Mouse (Mus musculus): Measurements from ENCODE around the gene Vmn2r39. TPM values are rescaled to one million over a fixed set of nuclear protein-coding genes. Genes with fewer than 3 reads are reported as not detected.

The Vmn2r39 gene
- not detected in 2 replicates for polyA plus RNA-seq (2012; ENCODE audit: low replicate concordance)

GRCm38 (mm10) chr7:9030698-9031097, at the start of gene Vmn2r39:
Gene Vmn2r39, minus strand, starts transcription at chr7:9030798.

Other genes with a start within 250 kb of the Vmn2r39 start
- gene Vmn2r40, start 99.4 kb downstream of the Vmn2r39 start, polyA plus RNA-seq (2012; ENCODE audit: low replicate concordance), result not detected in 2 replicates
- gene Vmn2r38, start 67.1 kb upstream of the Vmn2r39 start, polyA plus RNA-seq (2012; ENCODE audit: low replicate concordance), result not detected in 2 replicates
- gene Vmn2r37, start 192.9 kb upstream of the Vmn2r39 start, polyA plus RNA-seq (2012; ENCODE audit: low replicate concordance), result not detected in 2 replicates